Mouse (Mus musculus): ENCODE measurements around the gene Ube2cbp. TPM values are rescaled to one million over a fixed set of nuclear protein-coding genes. Genes with fewer than 3 reads are reported as not detected.

The Ube2cbp gene
- 5.9 and 7.0 TPM in 2 replicates for polyA plus RNA-seq (2014; fragmentation: Nextera tagmentation; extraction: Ambion mirVana)

- DNase-seq (ENCODE audit: low spot score) (peak; percentile 87), ATAC-seq (replicated peaks; ENCODE audit: low FRiP score) (peak; percentile 82)
- Histone ChIP-seq H3K27ac (ENCODE audit: low read depth, low read length) (no peak within 1 kb of the TSS; the same call in 1 of the 2 replicates), H3K4me1 (replicated peaks; ENCODE audit: control insufficient read depth, insufficient read depth, low read length) (peaks cover 6% of the 10 kb centered on the region; the same call in 1 of the 2 replicates), H3K36me3 (ENCODE audit: control insufficient read depth, insufficient read depth, low read length) (no peaks in the 10 kb centered on the region), H3K9ac (ENCODE audit: low read depth, low read length) (peak within 1 kb of the TSS; percentile 90), H3K27me3 (replicated peaks; ENCODE audit: control insufficient read depth, insufficient read depth, low read length) (no peaks in the 10 kb centered on the region), H3K4me2 (peak within 1 kb of the TSS; percentile 74), H3K4me3 (ENCODE audit: low read depth, low read length) (peak within 1 kb of the TSS; percentile 74), H3K9me3 (ENCODE audit: control insufficient read depth, low read length) (no peaks in the 10 kb centered on the region)
- 2% methylated on average over 70 of the region's 70 CpGs for WGBS
Observed at GRCm38 (mm10) chr9:86464151-86465105, at the start of gene Ube2cbp. TSS of gene Ube2cbp (minus strand) at chr9:86464950.

GRCm38 (mm10) chr9:86514390-86514789, 49.6 kb upstream of the Ube2cbp start:
- no peaks in the 10 kb centered on the region for H3K9me3 ChIP-seq (ENCODE audit: control insufficient read depth, low read length)
- DNase-seq (ENCODE audit: low spot score) (no peak), ATAC-seq (replicated peaks; ENCODE audit: low FRiP score) (no peak)
- H3K9ac ChIP-seq (ENCODE audit: low read depth, low read length), result no peak overlapping the region
- H3K27me3 ChIP-seq (replicated peaks; ENCODE audit: control insufficient read depth, insufficient read depth, low read length), result no peaks in the 10 kb centered on the region
- no peak overlapping the region for H3K27ac ChIP-seq (ENCODE audit: low read depth, low read length)
- H3K36me3 ChIP-seq (ENCODE audit: control insufficient read depth, insufficient read depth, low read length), result peaks cover 3% of the 10 kb centered on the region; the same call in 1 of the 2 replicates
- 73% methylated on average over 3 of the region's 3 CpGs for WGBS
- no peak overlapping the region for H3K4me3 ChIP-seq (ENCODE audit: low read depth, low read length)
- H3K4me1 ChIP-seq (replicated peaks; ENCODE audit: control insufficient read depth, insufficient read depth, low read length), result no peaks in the 10 kb centered on the region
- H3K4me2 ChIP-seq, result no peak overlapping the region

GRCm38 (mm10) chr9:86513733-86514132, 49.0 kb upstream of the Ube2cbp start:
- ATAC-seq (replicated peaks; ENCODE audit: low FRiP score), result no peak
- Histone ChIP-seq H3K27me3 (replicated peaks; ENCODE audit: control insufficient read depth, insufficient read depth, low read length) (no peaks in the 10 kb centered on the region), H3K4me1 (replicated peaks; ENCODE audit: control insufficient read depth, insufficient read depth, low read length) (no peaks in the 10 kb centered on the region), H3K9ac (ENCODE audit: low read depth, low read length) (no peak overlapping the region), H3K36me3 (ENCODE audit: control insufficient read depth, insufficient read depth, low read length) (peaks cover 3% of the 10 kb centered on the region; the same call in 1 of the 2 replicates), H3K27ac (ENCODE audit: low read depth, low read length) (no peak overlapping the region), H3K9me3 (ENCODE audit: control insufficient read depth, low read length) (no peaks in the 10 kb centered on the region), H3K4me2 (no peak overlapping the region), H3K4me3 (ENCODE audit: low read depth, low read length) (no peak overlapping the region)
- 88% methylated on average over 5 of the region's 5 CpGs for WGBS
- DNase-seq (ENCODE audit: low spot score), result no peak

DNA sequence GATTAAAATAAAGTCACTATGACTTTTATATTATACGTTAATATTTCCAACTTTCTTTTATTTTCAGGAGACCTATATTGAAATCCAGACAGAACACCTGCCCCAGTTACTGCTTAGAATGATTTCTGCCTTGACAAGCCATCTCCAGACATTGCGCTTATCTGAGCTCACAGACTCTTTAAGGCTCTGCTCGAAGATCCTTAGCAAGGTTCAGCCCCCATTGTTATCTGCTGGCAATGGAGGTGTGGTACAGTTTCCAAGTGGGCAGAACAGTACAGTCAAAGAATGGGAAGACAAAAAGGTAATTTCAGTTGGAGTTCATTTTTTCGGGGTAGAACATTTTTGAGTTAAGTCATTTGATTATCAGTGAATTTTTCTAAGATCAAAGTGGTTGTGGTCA, 42.7 kb upstream of the Ube2cbp start:
- no peak overlapping the region for H3K4me3 ChIP-seq (ENCODE audit: low read depth, low read length)
- H3K36me3 ChIP-seq (ENCODE audit: control insufficient read depth, insufficient read depth, low read length), result no peaks in the 10 kb centered on the region
- no peaks in the 10 kb centered on the region for H3K27me3 ChIP-seq (replicated peaks; ENCODE audit: control insufficient read depth, insufficient read depth, low read length)
- H3K27ac ChIP-seq (ENCODE audit: low read depth, low read length), result no peak overlapping the region
- no peak overlapping the region for H3K4me2 ChIP-seq
- no peaks in the 10 kb centered on the region for H3K9me3 ChIP-seq (ENCODE audit: control insufficient read depth, low read length)
- ATAC-seq (replicated peaks; ENCODE audit: low FRiP score) (peak; percentile 92), DNase-seq (ENCODE audit: low spot score) (no peak)
- H3K4me1 ChIP-seq (replicated peaks; ENCODE audit: control insufficient read depth, insufficient read depth, low read length), result no peaks in the 10 kb centered on the region
- H3K9ac ChIP-seq (ENCODE audit: low read depth, low read length), result no peak overlapping the region
- WGBS, result 52% methylated on average over 4 of the region's 4 CpGs

GRCm38 (mm10) chr9:86499083-86499482, 34.3 kb upstream of the Ube2cbp start:
- DNase-seq (ENCODE audit: low spot score), result no peak
- 73% methylated on average over 3 of the region's 3 CpGs for WGBS

DNA sequence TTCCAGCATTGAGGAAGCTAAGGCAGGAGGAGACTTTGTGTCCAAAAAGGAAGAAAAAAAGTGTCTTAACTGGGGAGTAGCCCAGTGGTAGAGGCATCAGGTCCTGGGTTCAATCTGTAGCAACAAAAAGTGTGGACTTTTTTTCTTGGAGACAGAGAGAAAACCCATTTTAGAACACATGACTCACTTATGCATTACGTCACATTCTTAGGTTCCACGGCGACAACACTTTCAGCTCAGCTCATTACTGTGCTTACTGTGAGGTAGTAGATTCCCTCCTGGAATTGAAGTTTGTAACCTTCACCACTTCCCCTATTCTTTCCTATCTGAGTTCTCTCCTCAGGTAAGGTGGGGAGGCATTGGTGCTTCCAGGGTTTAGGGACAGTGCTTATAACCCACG, 31.5 kb upstream of the Ube2cbp start:
- DNase-seq (ENCODE audit: low spot score) (no peak), ATAC-seq (replicated peaks; ENCODE audit: low FRiP score) (no peak)
- H3K4me3 ChIP-seq (ENCODE audit: low read depth, low read length), result no peak overlapping the region
- no peak overlapping the region for H3K27ac ChIP-seq (ENCODE audit: low read depth, low read length)
- H3K4me1 ChIP-seq (replicated peaks; ENCODE audit: control insufficient read depth, insufficient read depth, low read length), result no peaks in the 10 kb centered on the region; the same call in 1 of the 2 replicates
- no peak overlapping the region for H3K4me2 ChIP-seq
- 0 out of 2 replicates have a peak, but pooled peaks cover 3% of the 10 kb centered on the region for H3K36me3 ChIP-seq (ENCODE audit: control insufficient read depth, insufficient read depth, low read length)
- 93% methylated on average over 4 of the region's 4 CpGs for WGBS
- H3K9me3 ChIP-seq (ENCODE audit: control insufficient read depth, low read length), result no peaks in the 10 kb centered on the region
- no peaks in the 10 kb centered on the region for H3K27me3 ChIP-seq (replicated peaks; ENCODE audit: control insufficient read depth, insufficient read depth, low read length)
- no peak overlapping the region for H3K9ac ChIP-seq (ENCODE audit: low read depth, low read length)

More at GRCm38 (mm10) chr9:86499083-86499482, 34.3 kb upstream of the Ube2cbp start:
- Histone ChIP-seq H3K9ac (ENCODE audit: low read depth, low read length) (no peak overlapping the region), H3K27me3 (replicated peaks; ENCODE audit: control insufficient read depth, insufficient read depth, low read length) (no peaks in the 10 kb centered on the region), H3K4me3 (ENCODE audit: low read depth, low read length) (no peak overlapping the region), H3K9me3 (ENCODE audit: control insufficient read depth, low read length) (no peaks in the 10 kb centered on the region), H3K4me1 (replicated peaks; ENCODE audit: control insufficient read depth, insufficient read depth, low read length) (no peaks in the 10 kb centered on the region; the same call in 1 of the 2 replicates), H3K4me2 (no peak overlapping the region), H3K36me3 (ENCODE audit: control insufficient read depth, insufficient read depth, low read length) (0 out of 2 replicates have a peak, but pooled peaks cover 1% of the 10 kb centered on the region), H3K27ac (ENCODE audit: low read depth, low read length) (no peak overlapping the region)
- peak; percentile 90 for ATAC-seq (replicated peaks; ENCODE audit: low FRiP score)

DNA sequence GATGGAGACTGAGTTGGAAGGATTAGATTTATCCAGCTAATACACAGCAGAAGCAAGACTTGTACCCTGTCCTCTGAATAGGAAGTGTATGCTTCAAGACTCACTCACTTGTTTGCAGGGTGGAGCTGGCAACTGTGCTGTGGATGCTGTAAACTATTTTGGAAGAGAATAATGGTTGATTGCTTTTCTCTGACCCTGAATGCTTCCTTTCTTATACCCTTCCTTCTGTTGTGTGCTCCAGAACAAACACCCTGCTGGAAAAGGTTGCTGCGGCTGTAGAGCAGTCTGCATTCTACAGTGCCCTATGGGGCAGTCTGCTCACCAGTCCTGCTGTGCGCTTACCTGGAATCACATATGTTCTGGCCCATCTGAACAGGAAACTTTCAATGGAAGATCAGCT, 27.0 kb upstream of the Ube2cbp start:
- Histone ChIP-seq H3K4me3 (ENCODE audit: low read depth, low read length) (no peak overlapping the region), H3K9ac (ENCODE audit: low read depth, low read length) (no peak overlapping the region), H3K9me3 (ENCODE audit: control insufficient read depth, low read length) (no peaks in the 10 kb centered on the region), H3K27me3 (replicated peaks; ENCODE audit: control insufficient read depth, insufficient read depth, low read length) (no peaks in the 10 kb centered on the region), H3K36me3 (ENCODE audit: control insufficient read depth, insufficient read depth, low read length) (peaks cover 6% of the 10 kb centered on the region; the same call in 1 of the 2 replicates), H3K4me1 (replicated peaks; ENCODE audit: control insufficient read depth, insufficient read depth, low read length) (no peaks in the 10 kb centered on the region), H3K27ac (ENCODE audit: low read depth, low read length) (no peak overlapping the region), H3K4me2 (no peak overlapping the region)
- no peak for ATAC-seq (replicated peaks; ENCODE audit: low FRiP score)
- WGBS, result 88% methylated on average over 2 of the region's 2 CpGs
- no peak for DNase-seq (ENCODE audit: low spot score)

DNA sequence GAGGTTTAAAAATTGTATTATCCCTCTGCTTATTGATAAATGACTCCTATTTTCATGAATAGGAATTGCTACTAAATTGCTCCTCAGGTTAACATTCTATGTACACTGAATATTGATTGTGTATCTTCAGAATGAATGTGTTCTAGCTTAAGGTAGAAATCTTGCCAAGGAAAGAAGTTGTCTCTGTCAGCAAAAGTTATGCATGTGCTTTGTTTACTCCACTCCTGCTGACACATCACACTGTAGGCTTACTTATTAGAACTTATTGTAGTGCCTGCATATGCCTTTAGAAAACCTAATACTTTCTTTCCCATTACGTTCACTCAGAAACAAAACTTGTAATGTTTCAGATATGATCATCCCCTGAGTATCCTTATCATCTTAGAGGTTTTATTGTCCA, 17.5 kb upstream of the Ube2cbp start:
- no peak overlapping the region for H3K27ac ChIP-seq (ENCODE audit: low read depth, low read length)
- ATAC-seq (replicated peaks; ENCODE audit: low FRiP score), result no peak
- H3K36me3 ChIP-seq (ENCODE audit: control insufficient read depth, insufficient read depth, low read length), result no peaks in the 10 kb centered on the region
- 87% methylated on average over 1 of the region's 1 CpGs for WGBS
- no peaks in the 10 kb centered on the region for H3K4me1 ChIP-seq (replicated peaks; ENCODE audit: control insufficient read depth, insufficient read depth, low read length)
- H3K9ac ChIP-seq (ENCODE audit: low read depth, low read length), result no peak overlapping the region
- DNase-seq (ENCODE audit: low spot score), result no peak
- no peaks in the 10 kb centered on the region for H3K27me3 ChIP-seq (replicated peaks; ENCODE audit: control insufficient read depth, insufficient read depth, low read length)
- no peak overlapping the region for H3K4me3 ChIP-seq (ENCODE audit: low read depth, low read length)
- H3K9me3 ChIP-seq (ENCODE audit: control insufficient read depth, low read length), result no peaks in the 10 kb centered on the region
- no peak overlapping the region for H3K4me2 ChIP-seq

Data from liver, embryonic 11.5 days (tissue).